Mouse (Mus musculus) cortical plate, adult 2 months (tissue): ENCODE measurements around the gene Thsd7b.

ENCODE experiments used
- CTCF ChIP-seq: fragments of 200-500 bp; IDR thresholded peaks from 2 replicates; pipeline ENCODE4 v1.5.1; 2011; ENCODE audit warnings: mild to moderate bottlenecking, control low read depth, low read length; ENCODE audit not compliant: insufficient read depth; ENCODE audit errors: extremely low read depth
- POLR2A ChIP-seq: fragments of 200-500 bp; IDR thresholded peaks from 2 replicates; pipeline ENCODE4 v1.6.1; 2011; ENCODE audit warnings: mild to moderate bottlenecking, low read length, control low read depth; ENCODE audit not compliant: insufficient read depth; ENCODE audit errors: extremely low read depth

GRCm38 (mm10) chr1:129250704-129251443, 22.2 kb upstream of the Thsd7b start:
- TF ChIP-seq CTCF (no peak), POLR2A (no peak)
